Mouse (Mus musculus): Measurements from ENCODE around the gene Nek5.

GRCm38 (mm10) chr8:22054674-22055491 is 70.0 kb downstream of the Nek5 start:
- TF ChIP-seq TAL1 (IDR thresholded peaks at IDR 0.05; ENCODE audit: low read length), result no peak
- peak; percentile 54; the same call in 1 of the 2 replicates for TF ChIP-seq GATA1 (IDR thresholded peaks at IDR 0.05; ENCODE audit: low read length)

All from erythroblast, embryonic 14.5 days (primary cell).